Mouse (Mus musculus) kidney, postnatal 0 days (tissue): ENCODE measurements around the gene Fbln2. TPM values are rescaled to one million over a fixed set of nuclear protein-coding genes. Genes with fewer than 3 reads are reported as not detected.

Source experiments
- ATAC-seq: fragments of 200-750 bp; cut with Nextera tagmentation; replicated peaks from 2 replicates; pipeline ENCODE4 v1.8.0; 2017; ENCODE audit warnings: low read depth, moderate number of reproducible peaks, moderate TSS enrichment, moderate library complexity; ENCODE audit not compliant: low FRiP score
- DNase-seq: peaks from one replicate; pipeline ENCODE4 v3.0.0-alpha.2; 2016; ENCODE audit warnings: low spot score
- H3K27ac ChIP-seq: fragments of 300-500 bp; sonication (generic); 2 replicates; pipeline ENCODE4 v1.5.1; 2014; ENCODE audit warnings: mild to moderate bottlenecking
- H3K27me3 ChIP-seq: fragments of 300-500 bp; sonication (generic); 2 replicates; pipeline ENCODE4 v1.6.1; 2014; ENCODE audit warnings: low read length, mixed read lengths; ENCODE audit not compliant: insufficient read depth
- H3K36me3 ChIP-seq: fragments of 300-500 bp; sonication (generic); 2 replicates; pipeline ENCODE4 v1.6.1; 2014; ENCODE audit warnings: low read length, mixed read lengths; ENCODE audit not compliant: insufficient read depth
- H3K4me1 ChIP-seq: fragments of 300-500 bp; sonication (generic); replicated peaks from 2 replicates; pipeline ENCODE4 v1.6.1; 2014; ENCODE audit warnings: antibody characterized with exemption, low read length, mixed read lengths; ENCODE audit not compliant: insufficient read depth
- H3K4me2 ChIP-seq: fragments of 300-500 bp; sonication (generic); 2 replicates; pipeline ENCODE4 v1.6.1; 2014; ENCODE audit warnings: mild to moderate bottlenecking, low read length, moderate library complexity, mixed read lengths
- H3K4me3 ChIP-seq: fragments of 300-500 bp; sonication (generic); replicated peaks from 2 replicates; pipeline ENCODE4 v1.5.1; 2014; ENCODE audit warnings: low read depth, low read length
- H3K9ac ChIP-seq: fragments of 300-500 bp; sonication (generic); 2 replicates; pipeline ENCODE4 v1.6.1; 2014; ENCODE audit warnings: low read depth, low read length
- H3K9me3 ChIP-seq: fragments of 300-500 bp; sonication (generic); replicated peaks from 2 replicates; pipeline ENCODE4 v1.6.1; 2016; ENCODE audit warnings: low read length, inconsistent platforms, mixed read lengths
- CTCF ChIP-seq: IDR thresholded peaks from 2 replicates; pipeline ENCODE4 v1.5.1; 2016; ENCODE audit warnings: antibody characterized with exemption, low read depth, mild to moderate bottlenecking, moderate library complexity
- WGBS: fragments of 180-500 bp; shearing (Covaris S2); extraction: QIAGEN DNeasy Blood & Tissue Kit; methylation state at CpG from one replicate; pipeline ENCODE4 v1.1.7; 2014; 5-methylcytosine and 5-hydroxymethylcytosine counted together
- polyA plus RNA-seq: library from polyadenylated mRNA; unstranded; fragments of >200 nt; fragmentation: Nextera tagmentation; extraction: Ambion mirVana; gene quantifications from 2 replicates; pipeline ENCODE4 v1.2.1, GENCODE M21; 2015

Fbln2 gene
- polyA plus RNA-seq, 1 experiment from 2014 or later = 20.9 TPM

DNA sequence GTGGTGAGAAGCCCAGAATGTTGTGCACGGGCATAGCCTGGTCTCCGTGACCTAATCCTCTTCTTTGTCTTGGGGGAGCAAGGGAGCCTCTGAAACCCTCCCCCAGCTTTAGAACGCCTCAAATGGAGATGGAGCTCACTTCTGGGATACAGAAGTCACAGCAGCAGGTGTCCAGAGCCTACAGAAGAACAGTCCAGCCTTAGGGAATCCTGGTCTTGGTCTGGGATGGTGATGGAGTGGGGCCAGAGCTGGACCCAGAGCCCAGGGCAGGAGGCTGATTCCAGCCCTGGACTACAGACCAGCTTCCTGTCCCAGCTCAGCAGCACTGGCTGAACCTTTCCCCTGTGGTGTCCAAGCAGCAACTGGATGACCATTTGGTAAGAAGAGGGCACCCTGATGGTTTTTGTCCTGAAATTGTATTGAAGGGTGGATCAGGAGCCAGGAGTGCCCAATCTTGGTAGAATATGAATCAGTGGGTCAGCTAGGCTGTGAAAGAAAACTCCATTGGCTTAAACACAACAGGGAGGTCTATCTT is 76.1 kb downstream of the Fbln2 start:
- H3K9ac ChIP-seq = no peak overlapping the region
- H3K36me3 ChIP-seq = no peaks in the 10 kb centered on the region
- H3K27ac ChIP-seq = no peak overlapping the region
- H3K4me3 ChIP-seq = no peak overlapping the region
- WGBS = 59% methylated on average over 3 of the region's 3 CpGs
- peaks cover 27% of the 10 kb centered on the region for H3K27me3 ChIP-seq
- no peaks in the 10 kb centered on the region for H3K9me3 ChIP-seq
- H3K4me1 ChIP-seq = no peaks in the 10 kb centered on the region; the same call in 1 of the 2 replicates
- H3K4me2 ChIP-seq = no peak overlapping the region
- DNase-seq = no peak
- ATAC-seq = no peak
- no peak for TF ChIP-seq CTCF

DNA sequence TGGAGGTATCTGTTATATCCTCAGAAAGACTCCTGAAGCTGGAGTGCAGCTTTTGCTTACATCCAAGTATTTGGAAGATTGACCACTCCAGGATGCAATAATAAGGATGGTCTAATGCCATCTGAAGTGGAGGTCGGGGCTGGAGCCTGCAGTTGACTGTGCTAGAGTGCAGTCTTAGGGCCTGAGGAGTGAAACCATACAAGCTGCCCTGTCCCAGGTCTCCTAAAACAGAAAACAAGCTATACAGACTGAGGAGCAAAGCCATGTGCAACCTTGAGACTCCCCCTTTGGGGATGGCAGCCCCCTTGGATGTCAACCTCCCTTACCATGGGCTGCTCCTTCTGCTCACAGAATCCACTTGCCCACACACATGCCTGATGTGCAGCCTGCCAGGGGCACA is 76.7 kb downstream of the Fbln2 start:
- H3K27me3 ChIP-seq = peaks cover 26% of the 10 kb centered on the region
- WGBS = 62% methylated on average over 1 of the region's 1 CpGs

DNA sequence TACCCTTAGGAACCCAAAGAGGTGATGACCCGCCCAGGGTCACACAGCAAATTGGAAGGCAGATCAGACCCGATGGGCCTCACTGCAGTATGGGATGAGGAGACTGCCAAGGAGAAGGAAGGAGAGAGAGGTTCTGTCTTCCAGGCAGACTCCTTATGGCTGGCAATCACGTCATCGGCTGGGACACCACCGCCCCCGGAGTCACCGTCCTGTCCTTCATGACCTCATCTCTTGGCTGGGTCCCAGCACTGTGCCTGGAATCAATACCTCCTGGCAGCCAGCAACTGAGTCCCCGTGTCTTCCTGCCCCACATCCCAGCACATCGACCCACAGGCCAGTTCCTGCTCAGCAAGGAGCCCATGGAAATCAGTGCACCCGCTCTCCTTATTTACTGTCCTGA is 78.7 kb downstream of the Fbln2 start:
- TF ChIP-seq CTCF = no peak
- DNase-seq (no peak), ATAC-seq (no peak)

More for the DNA sequence above, 76.7 kb downstream of the Fbln2 start:
- ATAC-seq = no peak
- no peak overlapping the region for H3K9ac ChIP-seq
- no peak overlapping the region for H3K27ac ChIP-seq
- H3K4me2 ChIP-seq = no peak overlapping the region
- H3K36me3 ChIP-seq = no peaks in the 10 kb centered on the region
- TF ChIP-seq CTCF = no peak
- H3K9me3 ChIP-seq = no peaks in the 10 kb centered on the region
- H3K4me1 ChIP-seq = no peaks in the 10 kb centered on the region; the same call in 1 of the 2 replicates
- no peak overlapping the region for H3K4me3 ChIP-seq
- no peak for DNase-seq

DNA sequence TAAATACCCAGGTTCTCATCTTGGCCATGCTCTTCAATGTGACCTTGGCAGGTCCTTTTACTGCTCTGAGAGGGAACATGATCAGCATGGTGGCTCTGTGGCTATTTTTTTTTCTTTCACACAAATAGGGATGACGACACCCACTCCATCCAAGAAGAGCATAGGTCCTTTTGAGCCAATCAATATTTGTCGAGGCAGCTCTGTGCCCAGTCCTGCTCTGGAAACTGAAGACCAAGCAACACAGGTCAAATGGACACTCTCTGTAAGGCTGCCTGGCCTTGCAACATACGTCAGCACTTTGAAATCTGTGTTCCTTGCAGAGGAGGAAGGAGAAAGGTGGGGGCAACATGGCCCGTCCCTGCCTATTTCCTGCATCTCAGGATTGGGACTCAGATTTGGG is 83.2 kb downstream of the Fbln2 start:
- H3K4me2 ChIP-seq = no peak overlapping the region
- no peaks in the 10 kb centered on the region; the same call in 1 of the 2 replicates for H3K27me3 ChIP-seq
- TF ChIP-seq CTCF = no peak
- 64% methylated on average over 4 of the region's 4 CpGs for WGBS
- DNase-seq (no peak), ATAC-seq (no peak)
- no peaks in the 10 kb centered on the region for H3K36me3 ChIP-seq
- no peaks in the 10 kb centered on the region for H3K9me3 ChIP-seq
- no peak overlapping the region for H3K9ac ChIP-seq
- no peaks in the 10 kb centered on the region for H3K4me1 ChIP-seq
- H3K4me3 ChIP-seq = no peak overlapping the region
- no peak overlapping the region for H3K27ac ChIP-seq

More for the DNA sequence above, 78.7 kb downstream of the Fbln2 start:
- Histone ChIP-seq H3K4me2 (no peak overlapping the region), H3K4me1 (no peaks in the 10 kb centered on the region), H3K36me3 (no peaks in the 10 kb centered on the region), H3K27ac (no peak overlapping the region), H3K4me3 (no peak overlapping the region), H3K9me3 (no peaks in the 10 kb centered on the region), H3K27me3 (peaks cover 7% of the 10 kb centered on the region), H3K9ac (no peak overlapping the region; the same call in 1 of the 2 replicates)
- WGBS = 64% methylated on average over 10 of the region's 10 CpGs

DNA sequence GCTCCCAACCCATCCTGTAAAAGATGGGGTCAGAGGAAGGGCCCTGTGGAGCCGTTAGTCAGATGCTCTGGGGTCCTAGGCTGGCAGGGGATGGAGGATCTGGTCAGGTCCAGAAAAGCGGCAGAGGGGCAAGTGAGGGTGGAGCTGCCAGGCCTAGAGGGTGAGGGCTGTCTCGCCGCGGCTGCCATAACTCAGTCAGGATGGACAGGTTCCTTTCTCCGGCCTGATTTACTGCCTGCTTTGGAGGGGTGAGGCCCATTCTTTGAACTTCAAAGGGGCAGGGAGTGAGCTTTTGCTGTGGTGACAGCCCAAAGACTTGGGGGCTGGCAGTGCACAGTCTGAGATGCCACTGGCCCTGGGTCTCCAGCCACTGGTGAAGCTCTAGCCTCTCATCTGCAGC is 86.6 kb downstream of the Fbln2 start:
- H3K9me3 ChIP-seq = no peaks in the 10 kb centered on the region
- WGBS = 2% methylated on average over 6 of the region's 6 CpGs
- no peak for ATAC-seq

DNA sequence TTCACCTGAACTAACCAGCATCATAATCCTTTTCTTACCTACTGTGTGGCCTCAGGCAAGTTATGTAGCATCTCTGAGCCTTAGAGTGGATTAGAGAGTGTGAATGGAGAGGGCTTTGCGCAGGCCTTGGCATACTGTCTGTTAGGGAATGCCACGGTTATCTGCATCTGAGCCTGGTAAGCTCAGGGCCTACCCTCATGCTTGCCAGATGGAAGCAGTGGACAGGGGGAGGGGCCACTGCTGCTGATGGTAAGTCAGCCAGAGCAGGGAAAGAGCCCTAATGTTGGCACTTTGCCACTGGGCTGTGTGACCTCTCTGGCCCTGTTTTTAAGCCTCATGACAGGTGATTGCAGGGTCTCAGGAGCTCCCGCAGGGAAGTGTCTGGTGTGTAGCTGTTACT is 87.8 kb downstream of the Fbln2 start:
- Histone ChIP-seq H3K9me3 (no peaks in the 10 kb centered on the region), H3K4me1 (no peaks in the 10 kb centered on the region), H3K4me3 (no peak overlapping the region), H3K36me3 (no peaks in the 10 kb centered on the region), H3K4me2 (no peak overlapping the region), H3K9ac (no peak overlapping the region), H3K27ac (no peak overlapping the region), H3K27me3 (no peaks in the 10 kb centered on the region; the same call in 1 of the 2 replicates)
- DNase-seq = no peak
- ATAC-seq = no peak
- TF ChIP-seq CTCF = no peak
- WGBS = 70% methylated on average over 3 of the region's 3 CpGs

More for the DNA sequence above, 86.6 kb downstream of the Fbln2 start:
- H3K4me1 ChIP-seq = no peaks in the 10 kb centered on the region
- H3K4me2 ChIP-seq = no peak overlapping the region
- no peaks in the 10 kb centered on the region; the same call in 1 of the 2 replicates for H3K27me3 ChIP-seq
- H3K4me3 ChIP-seq = no peak overlapping the region
- no peak for TF ChIP-seq CTCF
- no peak overlapping the region for H3K27ac ChIP-seq
- H3K9ac ChIP-seq = no peak overlapping the region
- no peaks in the 10 kb centered on the region for H3K36me3 ChIP-seq
- no peak for DNase-seq

DNA sequence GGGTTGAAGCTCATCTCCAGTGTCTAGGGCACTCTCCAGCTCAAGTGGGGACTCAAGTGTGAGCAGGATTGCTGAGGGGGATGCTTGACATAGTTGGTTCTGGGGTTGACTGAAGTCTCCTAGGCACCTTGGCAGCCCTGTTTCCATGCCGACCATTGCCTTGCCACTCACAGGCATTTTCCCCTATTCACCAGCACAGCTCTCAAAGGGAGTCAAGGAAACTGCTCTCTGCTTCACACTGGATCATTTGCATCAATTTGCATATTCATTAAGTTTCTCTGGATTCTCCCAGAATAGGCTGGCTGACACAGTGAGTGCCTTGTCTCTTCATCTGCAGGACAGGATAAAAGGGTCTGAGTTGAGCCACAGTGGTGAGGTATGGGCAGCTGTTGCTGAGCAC is 89.6 kb downstream of the Fbln2 start:
- no peak for DNase-seq
- no peaks in the 10 kb centered on the region; the same call in 1 of the 2 replicates for H3K27me3 ChIP-seq
- H3K9ac ChIP-seq = no peak overlapping the region
- H3K4me1 ChIP-seq = no peaks in the 10 kb centered on the region
- H3K4me2 ChIP-seq = no peak overlapping the region
- no peaks in the 10 kb centered on the region for H3K9me3 ChIP-seq
- no peaks in the 10 kb centered on the region for H3K36me3 ChIP-seq
- H3K4me3 ChIP-seq = no peak overlapping the region
- no peak for TF ChIP-seq CTCF
- 41% methylated on average over 1 of the region's 1 CpGs for WGBS
- H3K27ac ChIP-seq = no peak overlapping the region
- ATAC-seq = no peak
